Mouse (Mus musculus) megakaryocyte, adult 5-6 weeks (primary cell): ENCODE results near the gene Git2. TPM values are rescaled to one million over a fixed set of nuclear protein-coding genes. Genes with fewer than 3 reads are reported as not detected.
A peak's percentile ranks its signal among the peaks of the same experiment; 100 is the strongest.

Source experiments
- ATAC-seq: 2 replicates; pipeline ENCODE4 v1.8.0; 2016; ENCODE audit warnings: mild to moderate bottlenecking, inconsistent platforms; ENCODE audit not compliant: poor library complexity, severe bottlenecking
- total RNA-seq, 2 experiments: library from RNA; stranded (forward) in 1 of 2; stranded (reverse) in 1 of 2; fragments of 153-499, 151-499 nt in 1 of 2; fragments of 221-1000, 200-1000 nt in 1 of 2; gene quantifications; 2 replicates each; pipeline versions ENCODE4 v1.2.3 to v1.2.4; 2015 to 2017

Gene Git2
- total RNA-seq, 2 experiments from 2014 or later: 87.1 to 97.0 TPM

DNA sequence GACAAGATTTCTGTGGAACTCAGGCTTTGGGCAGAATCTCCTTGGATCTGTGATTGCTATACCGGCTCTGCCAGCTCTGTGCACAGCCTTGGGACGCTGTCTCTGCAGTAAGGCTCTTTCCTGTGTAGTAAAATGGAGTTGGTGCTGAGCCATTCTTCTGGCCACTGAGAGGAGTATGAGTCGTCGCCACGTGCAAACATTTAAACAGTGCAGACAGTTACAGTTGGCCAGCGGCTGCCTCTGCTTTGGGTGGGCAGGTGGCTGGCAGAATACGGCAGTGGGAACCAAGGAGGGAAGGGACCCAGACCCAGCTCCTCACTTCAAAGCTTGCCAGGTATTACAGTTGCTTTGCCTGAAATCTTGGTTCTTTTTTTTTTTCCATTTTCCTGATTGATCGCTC, 21.9 kb upstream of the Git2 start:
- ATAC-seq: no peak

DNA sequence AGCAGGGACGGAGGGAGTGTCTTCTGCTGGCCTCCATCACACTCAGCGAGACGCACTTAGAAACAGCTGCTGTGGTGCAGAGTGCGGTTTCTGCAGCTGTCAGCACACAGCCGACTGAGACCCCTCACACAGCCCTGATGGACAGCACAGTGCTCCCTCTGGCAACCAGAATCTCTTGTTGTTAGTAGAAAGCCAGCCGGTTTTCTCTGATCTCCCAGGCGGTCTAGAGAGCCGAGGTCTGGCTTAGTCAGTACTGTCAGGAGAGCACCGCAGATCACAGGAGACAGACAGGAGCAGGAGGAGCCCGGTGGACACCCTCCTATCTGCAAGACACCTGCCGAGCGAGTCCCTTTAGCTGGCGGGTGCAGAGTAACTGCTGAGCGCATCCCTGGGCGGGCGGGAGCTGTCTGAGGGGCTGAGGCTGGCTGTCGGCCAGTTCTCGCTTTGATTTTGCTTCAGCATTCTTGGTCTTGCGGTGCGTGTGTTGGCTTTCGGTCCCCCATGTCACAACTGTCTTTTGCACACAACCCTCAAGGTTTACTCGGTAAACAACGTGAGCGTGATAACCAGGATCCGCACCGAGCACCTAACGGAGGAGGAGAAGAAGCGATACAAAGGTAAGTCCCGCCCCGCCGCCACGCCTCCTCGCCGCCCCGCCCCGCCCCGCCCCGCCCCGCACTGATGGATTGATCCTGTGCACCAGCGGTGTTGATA, 21.1 kb upstream of the Git2 start:
- ATAC-seq: no peak

DNA sequence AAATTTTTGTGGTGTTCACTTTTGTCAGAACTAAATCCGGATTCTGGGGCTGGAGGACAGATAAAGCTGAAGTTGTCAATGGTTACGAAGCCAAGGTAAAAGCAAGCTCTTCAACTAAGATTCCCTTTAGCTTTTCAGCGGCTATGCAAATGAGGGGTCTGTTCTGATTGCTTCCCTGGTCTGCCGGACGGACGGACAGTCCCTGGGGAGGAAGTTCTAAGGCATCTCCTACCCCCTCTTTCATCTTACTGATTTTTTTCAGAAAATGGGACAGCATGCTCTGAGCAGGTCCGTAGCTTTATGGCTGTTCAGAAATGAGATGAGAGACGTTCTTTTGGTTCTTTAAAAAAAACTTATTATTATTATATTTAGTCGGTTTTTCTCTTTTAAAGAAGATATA, 20.3 kb upstream of the Git2 start:
- no peak for ATAC-seq

GRCm38 (mm10) chr5:114795231-114795630, 19.9 kb upstream of the Git2 start:
- ATAC-seq: no peak

DNA sequence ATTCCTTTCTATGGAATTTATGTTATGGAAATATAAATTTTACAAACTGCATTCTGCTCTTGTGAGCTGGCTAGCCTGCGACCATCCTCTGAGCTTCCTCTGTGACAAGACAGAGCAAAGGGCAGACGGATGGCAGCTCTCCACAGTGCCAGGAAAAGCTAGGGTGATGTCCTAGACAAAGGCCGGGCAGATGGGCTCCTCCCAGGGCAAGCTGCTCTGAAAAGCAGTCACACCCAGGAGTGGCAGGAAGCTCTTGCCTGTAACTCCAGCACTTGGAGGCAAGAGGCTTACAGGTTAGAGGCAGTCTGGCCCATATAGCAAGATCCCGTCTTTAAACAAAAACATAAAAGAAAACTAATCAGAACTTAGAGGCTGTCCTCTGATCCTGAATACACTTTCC, 19.3 kb upstream of the Git2 start:
- no peak for ATAC-seq

- no peak for ATAC-seq
These were observed 18.0 kb upstream of the Git2 start for GRCm38 (mm10) chr5:114793317-114793716.

GRCm38 (mm10) chr5:114785196-114785595, 9.9 kb upstream of the Git2 start:
- no peak for ATAC-seq

- ATAC-seq: peak; percentile 72
These were observed 9.4 kb upstream of the Git2 start for GRCm38 (mm10) chr5:114784622-114785165.

- ATAC-seq: no peak
These were observed 8.3 kb upstream of the Git2 start for GRCm38 (mm10) chr5:114783405-114784163.

DNA sequence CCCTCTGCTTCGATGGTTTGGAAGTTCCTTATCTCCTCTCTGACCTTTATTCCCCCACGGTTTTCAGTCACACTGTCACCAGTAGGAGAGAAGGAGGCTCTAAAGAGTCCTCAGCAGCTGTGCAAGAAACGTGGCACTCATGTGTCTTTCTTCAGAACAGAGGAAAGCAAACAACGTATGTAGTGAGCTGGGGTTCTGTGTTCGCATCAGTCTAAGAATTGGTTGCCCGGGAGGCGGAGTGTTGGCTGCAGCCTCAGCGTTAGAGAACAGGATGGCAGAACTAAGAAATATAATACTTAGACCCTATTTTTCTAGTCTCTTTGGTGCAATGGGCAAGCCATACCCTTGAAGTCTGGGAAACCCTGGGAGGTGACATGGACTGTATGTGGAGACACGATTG, 7.7 kb upstream of the Git2 start:
- no peak for ATAC-seq

- ATAC-seq: peak; percentile 45
These were observed 5.6 kb upstream of the Git2 start for GRCm38 (mm10) chr5:114780912-114781311.

DNA sequence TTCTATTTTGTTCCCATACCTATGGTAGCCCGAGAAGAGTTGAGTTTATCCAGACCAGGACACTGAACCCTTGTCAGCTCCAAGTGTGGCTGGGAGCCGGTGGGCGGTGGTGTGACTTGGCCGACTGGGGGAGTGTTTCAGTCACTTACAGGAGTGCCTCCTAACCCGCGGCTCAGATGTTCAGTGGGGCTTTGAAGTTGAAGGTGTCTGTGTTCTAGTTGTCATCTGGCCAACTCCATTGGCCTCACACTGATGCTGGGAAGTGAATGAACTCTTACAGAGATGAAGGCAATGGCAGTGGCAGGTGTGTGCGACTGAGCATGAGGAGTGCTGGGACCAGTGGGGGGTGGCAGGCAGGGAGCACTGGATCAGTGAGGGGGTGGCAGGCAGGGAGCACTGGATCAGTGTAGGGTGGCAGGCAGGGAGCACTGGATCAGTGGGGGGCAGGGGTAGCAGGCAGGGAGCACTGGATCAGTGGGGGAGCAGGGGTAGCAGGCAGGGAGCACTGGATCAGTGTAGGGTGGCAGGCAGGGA, 4.7 kb upstream of the Git2 start:
- ATAC-seq: no peak

DNA sequence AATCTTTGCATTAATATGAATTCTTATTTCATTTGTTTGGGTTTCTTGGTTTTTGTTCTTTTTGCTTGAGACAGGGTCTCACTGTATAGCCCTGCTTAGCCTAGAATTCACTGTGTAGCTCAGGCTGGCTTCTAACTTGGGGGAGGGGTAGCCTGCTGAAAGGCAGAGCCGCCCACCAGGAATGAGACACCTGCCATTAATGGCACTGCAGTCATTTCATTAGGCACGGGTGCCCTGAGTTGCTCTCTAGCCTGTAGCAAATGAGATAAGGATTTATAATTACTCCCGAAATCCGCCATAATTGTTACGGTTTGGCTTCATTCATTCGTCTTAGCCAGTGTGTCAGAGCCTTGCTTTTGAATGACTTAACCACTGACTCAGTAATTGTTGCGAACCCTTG, 857 bp upstream of the Git2 start:
- ATAC-seq: no peak

DNA sequence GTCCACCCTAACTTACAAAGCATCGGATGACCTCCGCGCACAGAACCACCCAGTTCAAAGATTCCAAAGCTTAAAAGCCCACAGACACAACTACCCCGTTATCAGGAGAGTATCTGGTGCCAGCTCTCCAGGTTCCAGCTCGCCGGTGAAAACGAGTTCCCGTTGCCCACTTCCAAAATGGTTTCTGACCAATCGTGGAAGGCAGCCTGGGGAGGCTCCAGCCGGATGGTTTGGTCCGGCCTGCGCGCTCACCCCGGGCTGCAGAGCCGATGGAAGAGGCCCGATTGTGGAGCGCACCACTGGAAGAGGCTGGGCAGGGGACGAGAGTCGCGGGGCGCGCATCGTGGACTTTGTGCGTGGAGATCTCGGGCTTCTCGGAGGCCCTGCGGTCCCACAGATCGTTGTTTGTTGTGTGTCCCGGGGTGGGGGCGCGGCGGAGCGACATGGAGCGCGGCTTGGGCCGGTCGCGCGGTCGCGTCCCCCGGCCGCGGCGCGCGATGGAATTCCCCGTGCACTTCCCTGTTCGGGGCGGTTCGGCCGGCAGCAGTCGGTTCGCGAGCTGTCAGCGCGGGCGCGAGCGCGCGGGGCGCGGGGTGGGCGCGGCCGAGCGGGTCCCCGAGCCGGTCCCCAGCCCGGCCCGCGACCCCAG, 790 bp downstream of the Git2 start, which contains the start of gene Ankrd13a:
TSS of gene Ankrd13a (plus strand) at position 275 of the 649 bp plus-strand sequence.
- ATAC-seq: peak; percentile 73

GRCm38 (mm10) chr5:114773780-114774179, 1.5 kb downstream of the Git2 start:
- ATAC-seq: no peak

DNA sequence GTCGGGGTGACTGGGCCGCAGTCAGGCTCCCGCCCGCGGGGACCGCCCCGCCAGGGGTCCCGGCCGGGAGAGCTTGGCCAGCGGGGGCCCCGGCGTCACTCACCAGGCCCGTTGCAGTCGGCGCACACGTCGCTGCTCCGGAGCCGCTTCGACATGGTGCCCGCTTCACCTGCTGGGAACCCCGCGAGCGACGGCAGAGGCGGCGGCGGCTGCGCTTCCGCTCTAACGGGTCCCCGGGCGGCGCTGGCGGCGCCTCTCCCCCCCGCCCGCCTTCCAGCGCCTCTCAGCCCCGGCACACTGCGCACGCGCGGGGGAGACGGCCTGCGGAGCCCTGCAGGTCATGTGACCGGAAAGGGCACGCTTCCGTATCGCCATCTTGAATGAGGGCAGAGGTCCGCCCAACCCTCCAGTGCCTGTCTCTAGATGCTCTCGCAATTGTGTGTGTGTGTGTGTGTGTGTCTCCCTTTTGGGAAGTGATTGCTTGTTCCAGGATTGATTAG, 2.1 kb downstream of the Git2 start:
- ATAC-seq: peak; percentile 62

- ATAC-seq: peak; percentile 17; the same call in 1 of the 2 replicates
These were observed 2.7 kb downstream of the Git2 start for GRCm38 (mm10) chr5:114772456-114773203.

DNA sequence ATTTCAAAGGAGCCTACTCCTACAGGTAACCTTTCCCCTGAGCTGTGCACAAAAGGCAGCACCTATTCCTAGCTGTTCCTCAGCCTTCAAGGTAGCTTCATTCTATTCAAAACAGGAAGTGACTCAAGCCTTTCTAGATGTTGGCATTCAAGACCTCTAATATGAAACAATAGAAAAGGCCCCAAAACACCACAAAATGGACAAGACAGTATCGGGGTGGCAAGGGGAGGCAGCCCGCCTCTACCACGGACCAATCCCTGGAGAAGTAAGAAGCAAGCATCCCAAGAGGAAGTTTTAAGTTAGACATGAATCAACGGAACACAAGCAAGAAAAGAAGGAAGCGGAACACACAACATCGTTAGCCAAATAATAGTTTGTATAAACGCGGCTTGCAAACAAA, 3.5 kb downstream of the Git2 start:
- ATAC-seq: no peak

DNA sequence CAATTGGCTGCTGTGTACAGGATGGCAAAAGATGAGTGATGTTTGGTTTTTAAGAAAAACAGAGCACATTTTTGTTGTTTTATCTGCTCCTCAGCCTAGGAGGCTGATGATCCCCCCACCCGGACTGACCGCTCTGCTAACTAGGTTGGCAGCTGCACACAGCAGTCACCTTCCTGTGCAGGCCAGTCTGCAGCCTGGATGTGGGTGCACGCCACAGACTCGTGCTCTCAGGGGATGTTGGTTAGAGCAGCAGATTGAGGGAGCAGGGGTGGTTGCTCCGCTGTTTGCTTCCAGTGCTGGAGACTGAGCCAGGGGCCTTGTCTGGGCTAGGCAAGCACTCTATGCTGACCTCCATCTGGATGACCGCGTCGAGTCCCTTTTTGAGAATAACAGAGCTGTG, 5.5 kb downstream of the Git2 start:
- ATAC-seq: no peak

- ATAC-seq: no peak
These were observed 8.1 kb downstream of the Git2 start for GRCm38 (mm10) chr5:114767185-114767584.
